Mouse (Mus musculus): Measurements from ENCODE around the gene Usp36. TPM values are rescaled to one million over a fixed set of nuclear protein-coding genes. Genes with fewer than 3 reads are reported as not detected.

Gene Usp36
- total and polyA plus RNA-seq, 2 experiments from 2014 or later, result 12.6 to 19.7 TPM

GRCm38 (mm10) chr11:118247359-118248095 lies 42.5 kb downstream of the Usp36 start:
- 1% methylated on average over 43 of the region's 43 CpGs for WGBS
- no peaks in the 10 kb centered on the region for H3K27me3 ChIP-seq (ENCODE audit: insufficient read depth, low read length)
- ATAC-seq, result no peak

GRCm38 (mm10) chr11:118246724-118247123 lies 43.3 kb downstream of the Usp36 start:
- Histone ChIP-seq H3K9ac (replicated peaks; ENCODE audit: low read length) (peak overlapping the region; percentile 79; the same call in 1 of the 2 replicates), H3K27me3 (ENCODE audit: insufficient read depth, low read length) (no peaks in the 10 kb centered on the region), H3K4me3 (ENCODE audit: low read length) (peak overlapping the region; percentile 87), H3K4me1 (ENCODE audit: insufficient read depth, low read length) (peaks cover 14% of the 10 kb centered on the region), H3K9me3 (ENCODE audit: low read length) (no peaks in the 10 kb centered on the region), H3K4me2 (ENCODE audit: low read depth, low read length) (peak overlapping the region; percentile 97), H3K36me3 (ENCODE audit: insufficient read depth, low read length) (no peaks in the 10 kb centered on the region), H3K27ac (peak overlapping the region; percentile 82; the same call in 1 of the 2 replicates)
- 41% methylated on average over 5 of the region's 5 CpGs for WGBS
- ATAC-seq, result no peak
- no peak for DNase-seq (ENCODE audit: low spot score)
- TF ChIP-seq CTCF (IDR thresholded peaks at IDR 0.05; ENCODE audit: low read depth), result no peak

More at GRCm38 (mm10) chr11:118247359-118248095, 42.5 kb downstream of the Usp36 start:
- Histone ChIP-seq H3K36me3 (ENCODE audit: insufficient read depth, low read length) (no peaks in the 10 kb centered on the region), H3K9ac (replicated peaks; ENCODE audit: low read length) (peak overlapping the region; percentile 79), H3K4me3 (ENCODE audit: low read length) (peak overlapping the region; percentile 87), H3K4me2 (ENCODE audit: low read depth, low read length) (peak overlapping the region; percentile 97), H3K4me1 (ENCODE audit: insufficient read depth, low read length) (peaks cover 14% of the 10 kb centered on the region), H3K9me3 (ENCODE audit: low read length) (no peaks in the 10 kb centered on the region), H3K27ac (peak overlapping the region; percentile 82)
- peak; percentile 56 for DNase-seq (ENCODE audit: low spot score)
- peak; percentile 21; the same call in 1 of the 2 replicates for TF ChIP-seq CTCF (IDR thresholded peaks at IDR 0.05; ENCODE audit: low read depth)

- Histone ChIP-seq H3K9ac (replicated peaks; ENCODE audit: low read length) (no peak overlapping the region), H3K9me3 (ENCODE audit: low read length) (no peaks in the 10 kb centered on the region), H3K4me3 (ENCODE audit: low read length) (no peak overlapping the region), H3K36me3 (ENCODE audit: insufficient read depth, low read length) (no peaks in the 10 kb centered on the region), H3K27ac (no peak overlapping the region), H3K4me1 (ENCODE audit: insufficient read depth, low read length) (peaks cover 14% of the 10 kb centered on the region), H3K27me3 (ENCODE audit: insufficient read depth, low read length) (no peaks in the 10 kb centered on the region), H3K4me2 (ENCODE audit: low read depth, low read length) (no peak overlapping the region)
- ATAC-seq (no peak), DNase-seq (ENCODE audit: low spot score) (no peak)
- 96% methylated on average over 2 of the region's 2 CpGs for WGBS
- no peak for TF ChIP-seq CTCF (IDR thresholded peaks at IDR 0.05; ENCODE audit: low read depth)
These were observed 44.9 kb downstream of the Usp36 start for GRCm38 (mm10) chr11:118245130-118245529.

GRCm38 (mm10) chr11:118243627-118244261 lies 46.3 kb downstream of the Usp36 start:
- WGBS, result 91% methylated on average over 6 of the region's 6 CpGs
- no peak for DNase-seq (ENCODE audit: low spot score)
- Histone ChIP-seq H3K9ac (replicated peaks; ENCODE audit: low read length) (no peak overlapping the region), H3K4me3 (ENCODE audit: low read length) (no peak overlapping the region), H3K27ac (no peak overlapping the region), H3K9me3 (ENCODE audit: low read length) (no peaks in the 10 kb centered on the region), H3K36me3 (ENCODE audit: insufficient read depth, low read length) (no peaks in the 10 kb centered on the region), H3K4me1 (ENCODE audit: insufficient read depth, low read length) (peaks cover 14% of the 10 kb centered on the region), H3K27me3 (ENCODE audit: insufficient read depth, low read length) (no peaks in the 10 kb centered on the region), H3K4me2 (ENCODE audit: low read depth, low read length) (no peak overlapping the region)
- no peak for TF ChIP-seq CTCF (IDR thresholded peaks at IDR 0.05; ENCODE audit: low read depth)
- no peak for ATAC-seq

GRCm38 (mm10) chr11:118242506-118242905 lies 47.5 kb downstream of the Usp36 start:
- no peaks in the 10 kb centered on the region for H3K36me3 ChIP-seq (ENCODE audit: insufficient read depth, low read length)
- peaks cover 13% of the 10 kb centered on the region for H3K4me1 ChIP-seq (ENCODE audit: insufficient read depth, low read length)
- DNase-seq (ENCODE audit: low spot score), result peak; percentile 36
- no peaks in the 10 kb centered on the region for H3K9me3 ChIP-seq (ENCODE audit: low read length)
- TF ChIP-seq CTCF (IDR thresholded peaks at IDR 0.05; ENCODE audit: low read depth), result no peak
- H3K27me3 ChIP-seq (ENCODE audit: insufficient read depth, low read length), result no peaks in the 10 kb centered on the region
- 59% methylated on average over 4 of the region's 4 CpGs for WGBS
- no peak overlapping the region for H3K27ac ChIP-seq
- H3K4me3 ChIP-seq (ENCODE audit: low read length), result no peak overlapping the region
- no peak for ATAC-seq
- H3K9ac ChIP-seq (replicated peaks; ENCODE audit: low read length), result no peak overlapping the region
- no peak overlapping the region for H3K4me2 ChIP-seq (ENCODE audit: low read depth, low read length)

- WGBS, result 73% methylated on average over 4 of the region's 4 CpGs
- H3K9ac ChIP-seq (replicated peaks; ENCODE audit: low read length), result no peak overlapping the region
- H3K36me3 ChIP-seq (ENCODE audit: insufficient read depth, low read length), result no peaks in the 10 kb centered on the region
- H3K4me2 ChIP-seq (ENCODE audit: low read depth, low read length), result no peak overlapping the region
- no peaks in the 10 kb centered on the region for H3K4me1 ChIP-seq (ENCODE audit: insufficient read depth, low read length)
- no peak for TF ChIP-seq CTCF (IDR thresholded peaks at IDR 0.05; ENCODE audit: low read depth)
- ATAC-seq, result no peak
- H3K9me3 ChIP-seq (ENCODE audit: low read length), result no peaks in the 10 kb centered on the region
- H3K27me3 ChIP-seq (ENCODE audit: insufficient read depth, low read length), result no peaks in the 10 kb centered on the region
- no peak overlapping the region for H3K27ac ChIP-seq
- no peak overlapping the region for H3K4me3 ChIP-seq (ENCODE audit: low read length)
- no peak for DNase-seq (ENCODE audit: low spot score)
These were observed 49.7 kb downstream of the Usp36 start for GRCm38 (mm10) chr11:118240388-118240787.

All from hindbrain, postnatal 0 days (tissue).